Mouse (Mus musculus) kidney, adult 18-20 months (tissue): ENCODE data around the gene Map2k1.

ENCODE experiments used
- DNase-seq: peaks from one replicate; pipeline ENCODE4 v3.0.0; 2021

The Map2k1 gene

GRCm38 (mm10) chr9:64242381-64242831 lies 11.0 kb downstream of the Map2k1 start:
- no peak for DNase-seq

GRCm38 (mm10) chr9:64240681-64241080 lies 12.8 kb downstream of the Map2k1 start:
- no peak for DNase-seq

GRCm38 (mm10) chr9:64240116-64240515 lies 13.3 kb downstream of the Map2k1 start:
- DNase-seq = no peak

GRCm38 (mm10) chr9:64236056-64236455 lies 17.4 kb downstream of the Map2k1 start:
- DNase-seq = no peak

- peak; percentile 40 for DNase-seq
Observed at GRCm38 (mm10) chr9:64234768-64235435, 18.5 kb downstream of the Map2k1 start, which contains the start of gene Uchl4. Gene Uchl4 (plus strand): TSS chr9:64235201.

- no peak for DNase-seq
Observed at GRCm38 (mm10) chr9:64233656-64234055, 19.8 kb downstream of the Map2k1 start.

- peak; percentile 28 for DNase-seq
Observed at GRCm38 (mm10) chr9:64232257-64232957, 21.0 kb downstream of the Map2k1 start.

- DNase-seq = no peak
Observed at GRCm38 (mm10) chr9:64231674-64232073, 21.8 kb downstream of the Map2k1 start.

GRCm38 (mm10) chr9:64231171-64231570 lies 22.3 kb downstream of the Map2k1 start:
- DNase-seq = peak; percentile 21

- DNase-seq = no peak
Observed at GRCm38 (mm10) chr9:64228972-64229371, 24.5 kb downstream of the Map2k1 start.

- DNase-seq = no peak
Observed at GRCm38 (mm10) chr9:64227736-64228135, 25.7 kb downstream of the Map2k1 start.

- DNase-seq = no peak
Observed at GRCm38 (mm10) chr9:64225805-64226204, 27.6 kb downstream of the Map2k1 start.

GRCm38 (mm10) chr9:64222098-64222497 lies 31.3 kb downstream of the Map2k1 start:
- DNase-seq = no peak

- DNase-seq = no peak
Observed at GRCm38 (mm10) chr9:64221480-64221879, 32.0 kb downstream of the Map2k1 start.

- DNase-seq = no peak
Observed at GRCm38 (mm10) chr9:64220603-64221002, 32.8 kb downstream of the Map2k1 start.

- DNase-seq = no peak
Observed at GRCm38 (mm10) chr9:64219772-64220420, 33.5 kb downstream of the Map2k1 start.

GRCm38 (mm10) chr9:64219305-64219704 lies 34.1 kb downstream of the Map2k1 start:
- no peak for DNase-seq

GRCm38 (mm10) chr9:64217887-64218286 lies 35.5 kb downstream of the Map2k1 start:
- no peak for DNase-seq

GRCm38 (mm10) chr9:64216641-64217040 lies 36.8 kb downstream of the Map2k1 start:
- no peak for DNase-seq

GRCm38 (mm10) chr9:64216090-64216489 lies 37.3 kb downstream of the Map2k1 start:
- DNase-seq = no peak

GRCm38 (mm10) chr9:64214452-64214851 lies 39.0 kb downstream of the Map2k1 start:
- no peak for DNase-seq

- no peak for DNase-seq
Observed at GRCm38 (mm10) chr9:64207509-64208084, 45.8 kb downstream of the Map2k1 start.

GRCm38 (mm10) chr9:64202866-64203265 lies 50.6 kb downstream of the Map2k1 start:
- DNase-seq = no peak
